Mouse (Mus musculus): Measurements from ENCODE around the gene Celf5.

DNA sequence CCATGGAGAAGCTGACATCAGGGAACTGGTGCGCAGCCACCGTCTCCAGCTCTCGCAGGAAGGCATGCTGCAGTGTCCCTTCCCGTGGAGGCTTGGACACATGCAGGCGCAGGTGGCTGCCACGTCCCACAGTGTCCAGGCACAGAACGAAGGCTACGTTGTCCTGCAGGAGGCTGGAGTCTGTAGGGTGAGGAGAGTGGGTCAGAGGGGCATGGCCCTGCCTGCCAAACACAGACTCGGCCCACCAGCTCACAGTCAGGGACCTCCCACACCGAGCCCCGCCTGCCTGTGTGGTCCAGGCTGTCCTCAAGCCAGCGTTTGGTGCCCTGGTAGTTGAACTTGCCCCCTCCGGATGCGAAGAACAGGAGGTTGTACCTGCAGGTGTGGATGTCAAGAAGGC, 7.4 kb upstream of the Celf5 start:
- TF ChIP-seq HCFC1 (IDR thresholded peaks at IDR 0.05; ENCODE audit: low read depth, low read length) (no peak), POLR2A (IDR thresholded peaks at IDR 0.05; ENCODE audit: control insufficient read depth in 1 of 2, insufficient read depth in 1 of 2, low read depth in 1 of 2, low read length in 2 of 2, poor library complexity in 1 of 2) (no peak; a peak in 1 of 4 replicates), CTCF (IDR thresholded peaks at IDR 0.05 in 2 of 3, conservative IDR thresholded peaks at IDR 0.05 in 1 of 3; ENCODE audit: control insufficient read depth in 1 of 3, insufficient read depth in 1 of 3, low read depth in 2 of 3, low read length in 3 of 3, poor library complexity in 1 of 3, severe bottlenecking in 1 of 3) (no peak), EP300 (IDR thresholded peaks at IDR 0.05; ENCODE audit: low read depth in 1 of 2, low read length in 2 of 2) (no peak), USF1 (IDR thresholded peaks at IDR 0.05; ENCODE audit: low read depth, low read length) (no peak), MXI1 (IDR thresholded peaks at IDR 0.05; ENCODE audit: low read depth, low read length) (no peak), GATA1 (IDR thresholded peaks at IDR 0.05; ENCODE audit: low read depth, low read length) (no peak), POLR2AphosphoS2 (IDR thresholded peaks at IDR 0.05; ENCODE audit: low read length) (no peak), MAX (IDR thresholded peaks at IDR 0.05; ENCODE audit: low read length) (no peak), MAZ (IDR thresholded peaks at IDR 0.05; ENCODE audit: low read depth, low read length) (no peak), TAL1 (IDR thresholded peaks at IDR 0.05; ENCODE audit: low read length) (no peak), SIN3A (IDR thresholded peaks at IDR 0.05; ENCODE audit: low read length) (no peak)
